9 mouse cellular contexts compared by ENCODE assay signal in genomic region chr12:102705906-102706640, GRCm38 (mm10). TPM values are rescaled to one million over a fixed set of nuclear protein-coding genes. Genes with fewer than 3 reads are reported as not detected.
A peak's percentile ranks its signal among the peaks of the same experiment; 100 is the strongest.
DNase-seq lines count a peak whose midpoint lies in the region; ATAC-seq and TF ChIP-seq lines count a peak whose summit lies in the region.
"Had no signal": no experiment of that assay in that cellular context is flagged by ENCODE, and none has a peak within 500 bp of the region (broad histone marks: within the 10 kb centered on the region; RNA-seq: fewer than 3 reads in every experiment).

No protein-coding gene starts in this region.

- peaks cover 1% of the 10 kb centered on the region for H3K27me3 ChIP-seq in CH12.LX (replicated peaks)
- H3K27me3 ChIP-seq in forebrain, embryonic 15.5 days = no peaks in the 10 kb centered on the region
- peaks cover 8% of the 10 kb centered on the region for H3K27me3 ChIP-seq in liver, embryonic 16.5 days (ENCODE audit: control insufficient read depth, insufficient read depth, low read depth, low read length)

- no peak for ATAC-seq in forebrain, embryonic 15.5 days (replicated peaks)
- ATAC-seq in liver, embryonic 16.5 days (ENCODE audit: low read depth) = no peak
- ATAC-seq in megakaryocyte progenitor cell, adult 5-6 weeks (replicated peaks; ENCODE audit: poor library complexity) = no peak

- in situ Hi-C loops in CH12.LX (cut with MboI; ENCODE audit: low pct_ligation_motif_present, low pct_unique_long_range_greater_than_20kb, low sequenced_read_pairs) = loop anchor here (5.0 kb wide), 2 partner anchors 129 to 179 kb away; no protein-coding TSS in a partner anchor

- no peak for TF ChIP-seq EP300 in CH12.LX (IDR thresholded peaks at IDR 0.05; ENCODE audit: low read length)

- H3K4me1 ChIP-seq in CH12.LX (ENCODE audit: control insufficient read depth in 1 of 2, insufficient read depth in 2 of 2) = peaks cover 10 to 25% of the 10 kb centered on the region in 2 experiments; a peak in 3 of 4 replicates
- H3K4me1 ChIP-seq in forebrain, embryonic 15.5 days = peaks cover 35% of the 10 kb centered on the region
- H3K4me1 ChIP-seq in liver, embryonic 16.5 days (ENCODE audit: control insufficient read depth, low read depth, low read length) = peaks cover 32% of the 10 kb centered on the region

- H3K9ac ChIP-seq in CH12.LX (ENCODE audit: insufficient read depth, low read depth) = peak overlapping the region; percentile 75
- no peak overlapping the region for H3K9ac ChIP-seq in forebrain, embryonic 15.5 days (replicated peaks)
- H3K9ac ChIP-seq in liver, embryonic 16.5 days (ENCODE audit: low read depth, low read length) = no peak overlapping the region

- H3K79me2 ChIP-seq in CH12.LX (replicated peaks; ENCODE audit: control insufficient read depth, extremely low read depth, insufficient read depth, poor library complexity, severe bottlenecking) = peaks cover 13% of the 10 kb centered on the region

- TF ChIP-seq CTCF in CH12.LX (conservative IDR thresholded peaks at IDR 0.05 in 1 of 2, IDR thresholded peaks at IDR 0.05 in 1 of 2; ENCODE audit: low read depth in 2 of 2, low read length in 2 of 2) = no peak

- no peak for TF ChIP-seq POLR2A in CH12.LX (IDR thresholded peaks at IDR 0.05; ENCODE audit: low read depth, low read length)

- no peak for TF ChIP-seq RAD21 in CH12.LX (IDR thresholded peaks at IDR 0.05; ENCODE audit: low read depth, low read length)

- H3K4me2 ChIP-seq in CH12.LX (ENCODE audit: insufficient read depth, low read depth, poor library complexity, severe bottlenecking) = peak overlapping the region; percentile 57; the same call in 1 of the 2 replicates
- H3K4me2 ChIP-seq in forebrain, embryonic 15.5 days (replicated peaks) = peak overlapping the region; percentile 71
- peak overlapping the region; percentile 99; the same call in 1 of the 2 replicates for H3K4me2 ChIP-seq in liver, embryonic 16.5 days (ENCODE audit: low read depth, low read length)

- dilution Hi-C loops in CH12.LX (cut with MboI; ENCODE audit: extremely low pct_ligation_motif_present, extremely low pct_unique_long_range_greater_than_20kb, low sequenced_read_pairs) = no loop called here

- H3K9me3 ChIP-seq in CH12.LX (replicated peaks; ENCODE audit: low read length) = no peaks in the 10 kb centered on the region
- no peaks in the 10 kb centered on the region for H3K9me3 ChIP-seq in forebrain, embryonic 15.5 days
- no peaks in the 10 kb centered on the region for H3K9me3 ChIP-seq in liver, embryonic 16.5 days (replicated peaks; ENCODE audit: control insufficient read depth, low read length)

- WGBS in forebrain, embryonic 15.5 days = 59% methylated on average over 6 of the region's 6 CpGs
- WGBS in liver, embryonic 16.5 days (ENCODE audit: insufficient replicate concordance) = 72% methylated on average over 6 of the region's 6 CpGs

- peak overlapping the region in 1 of 3 experiments; percentile 65 for H3K4me3 ChIP-seq in CH12.LX (replicated peaks in 1 of 3; ENCODE audit: low read depth in 2 of 3, low read length in 2 of 3, poor library complexity in 1 of 3)
- H3K4me3 ChIP-seq in forebrain, embryonic 15.5 days = peak overlapping the region; percentile 88
- no peak overlapping the region for H3K4me3 ChIP-seq in liver, embryonic 16.5 days (ENCODE audit: low read depth, low read length)

- H3K27ac ChIP-seq in CH12.LX (ENCODE audit: insufficient read depth, low read depth) = no peak overlapping the region
- peak overlapping the region; percentile 95; the same call in 1 of the 2 replicates for H3K27ac ChIP-seq in forebrain, embryonic 15.5 days (replicated peaks)
- no peak overlapping the region for H3K27ac ChIP-seq in liver, embryonic 16.5 days (ENCODE audit: low read length)

- DNase-seq in cerebellum, adult 9-10 months = peak; percentile 55
- DNase-seq in cerebellum, adult 8-10 months = no peak
- DNase-seq in CH12.LX (ENCODE audit: extremely low read depth) = no peak
- DNase-seq in layer of hippocampus, adult 9-11 months = no peak
- DNase-seq in ovary, adult 18-20 months (ENCODE audit: low spot score) = no peak

- peaks cover 0 to 7% of the 10 kb centered on the region in 2 experiments for H3K36me3 ChIP-seq in CH12.LX (replicated peaks in 1 of 2; ENCODE audit: control insufficient read depth in 1 of 2, insufficient read depth in 1 of 2, low read length in 1 of 2)
- H3K36me3 ChIP-seq in forebrain, embryonic 15.5 days = no peaks in the 10 kb centered on the region
- H3K36me3 ChIP-seq in liver, embryonic 16.5 days (ENCODE audit: control insufficient read depth, insufficient read depth) = no peaks in the 10 kb centered on the region

TF ChIP-seq in CH12.LX, 34 proteins besides CTCF, POLR2A, EP300 and RAD21:
- TF ChIP-seq RCOR1 (conservative IDR thresholded peaks at IDR 0.05; ENCODE audit: low read depth, low read length) (no peak), ZKSCAN1 (IDR thresholded peaks at IDR 0.05; ENCODE audit: borderline replicate concordance, low read depth, low read length) (no peak), MEF2A (IDR thresholded peaks at IDR 0.05; ENCODE audit: borderline replicate concordance, low read depth, low read length) (no peak), ZC3H11A (IDR thresholded peaks at IDR 0.05; ENCODE audit: low read depth, low read length) (no peak), MXI1 (IDR thresholded peaks at IDR 0.05; ENCODE audit: low read depth, low read length) (no peak), BHLHE40 (IDR thresholded peaks at IDR 0.05; ENCODE audit: low read depth, low read length) (no peak), UBTF (IDR thresholded peaks at IDR 0.05; ENCODE audit: low read depth, low read length) (no peak), NRF1 (IDR thresholded peaks at IDR 0.05; ENCODE audit: low read depth, low read length) (no peak)
TF ChIP-seq in CH12.LX: peak in this region for 0.

RNA-seq across cellular contexts. Expression of gene Itpk1, which starts 1.3 kb away (rescaled TPM):
- 16.0 and 19.2 TPM in 2 replicates for total RNA-seq in CH12.LX (2012; rRNA removed)
- 12.8 and 14.0 TPM in 2 replicates for total RNA-seq in CH12.LX (2014; rRNA removed)
- 24.3 and 25.1 TPM in 2 replicates for polyA plus RNA-seq in CH12.LX (2012; ENCODE audit: insufficient read length, low read depth)
- polyA plus RNA-seq in forebrain, embryonic 15.5 days (2015; fragmentation: Nextera tagmentation; extraction: Ambion mirVana) = 58.7 and 59.1 TPM in 2 replicates
- polyA plus RNA-seq in liver, embryonic 16.5 days (2015; fragmentation: Nextera tagmentation; extraction: Ambion mirVana) = 4.8 and 5.5 TPM in 2 replicates
- total RNA-seq in megakaryocyte progenitor cell, adult 5-6 weeks (2015) = 8.6 and 10.5 TPM in 2 replicates
- 15.1 and 15.3 TPM in 2 replicates for total RNA-seq in megakaryocyte progenitor cell, adult 5-6 weeks (2017)

RNA-seq across cellular contexts. Expression of gene Moap1, which starts 37.4 kb away (rescaled TPM):
- 7.1 and 7.9 TPM in 2 replicates for total RNA-seq in CH12.LX (2012; rRNA removed)
- 5.5 and 12.7 TPM in 2 replicates for total RNA-seq in CH12.LX (2014; rRNA removed)
- polyA plus RNA-seq in CH12.LX (2012; ENCODE audit: insufficient read length, low read depth) = 6.1 and 15.4 TPM in 2 replicates
- 48.9 and 53.2 TPM in 2 replicates for polyA plus RNA-seq in forebrain, embryonic 15.5 days (2015; fragmentation: Nextera tagmentation; extraction: Ambion mirVana)
- 5.6 and 6.8 TPM in 2 replicates for polyA plus RNA-seq in liver, embryonic 16.5 days (2015; fragmentation: Nextera tagmentation; extraction: Ambion mirVana)
- total RNA-seq in megakaryocyte progenitor cell, adult 5-6 weeks (2015) = 8.0 and 13.3 TPM in 2 replicates
- 2.7 and 10.3 TPM in 2 replicates for total RNA-seq in megakaryocyte progenitor cell, adult 5-6 weeks (2017)

RNA-seq across cellular contexts. Expression of gene Tmem251, which starts 37.5 kb away (rescaled TPM):
- total RNA-seq in CH12.LX (2012; rRNA removed) = 3.9 and 7.2 TPM in 2 replicates
- 10.9 and 11.1 TPM in 2 replicates for total RNA-seq in CH12.LX (2014; rRNA removed)
- polyA plus RNA-seq in CH12.LX (2012; ENCODE audit: insufficient read length, low read depth) = 13.9 and 14.6 TPM in 2 replicates
- polyA plus RNA-seq in forebrain, embryonic 15.5 days (2015; fragmentation: Nextera tagmentation; extraction: Ambion mirVana) = 11.4 and 12.7 TPM in 2 replicates
- 4.6 and 4.7 TPM in 2 replicates for polyA plus RNA-seq in liver, embryonic 16.5 days (2015; fragmentation: Nextera tagmentation; extraction: Ambion mirVana)
- 8.0 and 10.6 TPM in 2 replicates for total RNA-seq in megakaryocyte progenitor cell, adult 5-6 weeks (2015)
- 8.3 and 8.8 TPM in 2 replicates for total RNA-seq in megakaryocyte progenitor cell, adult 5-6 weeks (2017)

RNA-seq across cellular contexts. Expression of gene Gm28051, which starts 51.5 kb away (rescaled TPM):
- total RNA-seq in CH12.LX (2012; rRNA removed) = not detected in 2 replicates
- not detected in 2 replicates for total RNA-seq in CH12.LX (2014; rRNA removed)
- not detected in 2 replicates for polyA plus RNA-seq in CH12.LX (2012; ENCODE audit: insufficient read length, low read depth)
- polyA plus RNA-seq in forebrain, embryonic 15.5 days (2015; fragmentation: Nextera tagmentation; extraction: Ambion mirVana) = not detected in 2 replicates
- not detected in 2 replicates for polyA plus RNA-seq in liver, embryonic 16.5 days (2015; fragmentation: Nextera tagmentation; extraction: Ambion mirVana)
- not detected in 2 replicates for total RNA-seq in megakaryocyte progenitor cell, adult 5-6 weeks (2015)
- total RNA-seq in megakaryocyte progenitor cell, adult 5-6 weeks (2017) = not detected in 2 replicates
- polyA plus RNA-seq: heart, postnatal 0 days had no signal

RNA-seq across cellular contexts. Expression of gene Gon7, which starts 51.5 kb away (rescaled TPM):
- total RNA-seq in CH12.LX (2012; rRNA removed) = 20.9 and 27.4 TPM in 2 replicates
- 30.0 and 33.6 TPM in 2 replicates for total RNA-seq in CH12.LX (2014; rRNA removed)
- polyA plus RNA-seq in CH12.LX (2012; ENCODE audit: insufficient read length, low read depth) = 19.6 and 21.1 TPM in 2 replicates
- polyA plus RNA-seq in forebrain, embryonic 15.5 days (2015; fragmentation: Nextera tagmentation; extraction: Ambion mirVana) = 42.4 and 45.4 TPM in 2 replicates
- polyA plus RNA-seq in liver, embryonic 16.5 days (2015; fragmentation: Nextera tagmentation; extraction: Ambion mirVana) = 10.1 and 13.0 TPM in 2 replicates
- total RNA-seq in megakaryocyte progenitor cell, adult 5-6 weeks (2015) = 19.6 and 19.7 TPM in 2 replicates
- total RNA-seq in megakaryocyte progenitor cell, adult 5-6 weeks (2017) = 17.5 and 18.0 TPM in 2 replicates
